Mouse (Mus musculus) liver, embryonic 12.5 days (tissue): ENCODE data around the gene Parp16. TPM values are rescaled to one million over a fixed set of nuclear protein-coding genes. Genes with fewer than 3 reads are reported as not detected.
"Not testable (repeated sequence)": the region's sequence is repeated elsewhere in the genome, so short reads cannot be mapped to it uniquely, and the experiment has no call there.

Source experiments
- ATAC-seq: fragments of 200-750 bp; cut with Nextera tagmentation; 2 replicates; pipeline ENCODE4 v1.8.0; 2017; ENCODE audit warnings: moderate number of reproducible peaks, mild to moderate bottlenecking, moderate library complexity
- H3K27ac ChIP-seq: fragments of 300-500 bp; sonication (generic); 2 replicates; pipeline ENCODE4 v1.5.1; 2016; ENCODE audit warnings: mild to moderate bottlenecking
- H3K27me3 ChIP-seq: fragments of 300-500 bp; sonication (generic); replicated peaks from 2 replicates; pipeline ENCODE4 v1.6.1; 2016; ENCODE audit warnings: mild to moderate bottlenecking, moderate library complexity
- H3K36me3 ChIP-seq: fragments of 300-500 bp; sonication (generic); 2 replicates; pipeline ENCODE4 v1.6.1; 2016; ENCODE audit warnings: mild to moderate bottlenecking, moderate library complexity
- H3K4me1 ChIP-seq: fragments of 300-500 bp; sonication (generic); 2 replicates; pipeline ENCODE4 v1.6.1; 2016
- H3K4me2 ChIP-seq: fragments of 300-500 bp; sonication (generic); 2 replicates; pipeline ENCODE4 v1.6.1; 2016; ENCODE audit warnings: mild to moderate bottlenecking, moderate library complexity
- H3K4me3 ChIP-seq: fragments of 300-500 bp; sonication (generic); 2 replicates; pipeline ENCODE4 v1.5.1; 2016; ENCODE audit warnings: mild to moderate bottlenecking, moderate library complexity
- H3K9ac ChIP-seq: fragments of 300-500 bp; sonication (generic); 2 replicates; pipeline ENCODE4 v1.6.1; 2016; ENCODE audit warnings: mild to moderate bottlenecking, moderate library complexity
- H3K9me3 ChIP-seq: fragments of 300-500 bp; sonication (generic); replicated peaks from 2 replicates; pipeline ENCODE4 v1.6.1; 2016; ENCODE audit warnings: mild to moderate bottlenecking, moderate library complexity
- WGBS: fragments of 180-500 bp; shearing (Covaris S2); methylation state at CpG from one replicate; pipeline ENCODE4 v1.1.7; 2016; ENCODE audit not compliant: insufficient replicate concordance; 5-methylcytosine and 5-hydroxymethylcytosine counted together
- polyA plus RNA-seq: library from polyadenylated mRNA; unstranded; fragments of >200 nt; fragmentation: Nextera tagmentation; extraction: Ambion mirVana; gene quantifications from 2 replicates; pipeline ENCODE4 v1.2.1, GENCODE M21; 2016

Parp16 gene
- polyA plus RNA-seq, 1 experiment from 2014 or later = 7.7 TPM

GRCm38 (mm10) chr9:65217661-65218060 lies 22.5 kb downstream of the Parp16 start:
- H3K36me3 ChIP-seq = 0 out of 2 replicates have a peak, but pooled peaks cover 3% of the 10 kb centered on the region
- WGBS = 16% methylated on average over 6 of the region's 6 CpGs
- no peaks in the 10 kb centered on the region for H3K9me3 ChIP-seq
- H3K4me2 ChIP-seq = peak overlapping the region; percentile 99
- peak overlapping the region; percentile 98 for H3K9ac ChIP-seq
- peaks cover 66% of the 10 kb centered on the region for H3K4me1 ChIP-seq
- peak overlapping the region; percentile 85 for H3K4me3 ChIP-seq
- no peaks in the 10 kb centered on the region for H3K27me3 ChIP-seq
- no peak for ATAC-seq
- H3K27ac ChIP-seq = peak overlapping the region; percentile 100

- 34% methylated on average over 1 of the region's 1 CpGs for WGBS
- peaks cover 8% of the 10 kb centered on the region for H3K36me3 ChIP-seq
- peaks cover 60% of the 10 kb centered on the region for H3K4me1 ChIP-seq
- peak overlapping the region; percentile 98 for H3K9ac ChIP-seq
- peak overlapping the region; percentile 99 for H3K4me2 ChIP-seq
- no peaks in the 10 kb centered on the region for H3K27me3 ChIP-seq
- no peak overlapping the region for H3K4me3 ChIP-seq
- no peak for ATAC-seq
- H3K27ac ChIP-seq = peak overlapping the region; percentile 100
- no peaks in the 10 kb centered on the region for H3K9me3 ChIP-seq
These were observed 23.8 kb downstream of the Parp16 start for GRCm38 (mm10) chr9:65218916-65219315.

- H3K27ac ChIP-seq, ATAC-seq, H3K27me3 ChIP-seq, H3K9ac ChIP-seq, H3K36me3 ChIP-seq, H3K4me3 ChIP-seq, H3K9me3 ChIP-seq, H3K4me2 ChIP-seq: not testable (repeated sequence)
- peaks cover 51% of the 10 kb centered on the region for H3K4me1 ChIP-seq
- 43% methylated on average over 3 of the region's 3 CpGs for WGBS
These were observed 25.2 kb downstream of the Parp16 start for GRCm38 (mm10) chr9:65220398-65220797.

- ATAC-seq = no peak
- Histone ChIP-seq H3K4me1 (peaks cover 16% of the 10 kb centered on the region), H3K4me3 (no peak overlapping the region), H3K27me3 (no peaks in the 10 kb centered on the region), H3K9ac (no peak overlapping the region), H3K9me3 (no peaks in the 10 kb centered on the region), H3K27ac (no peak overlapping the region), H3K4me2 (no peak overlapping the region), H3K36me3 (peaks cover 13% of the 10 kb centered on the region)
- WGBS = 72% methylated on average over 6 of the region's 6 CpGs
These were observed 28.8 kb downstream of the Parp16 start for GRCm38 (mm10) chr9:65223927-65224326.

GRCm38 (mm10) chr9:65225795-65226194 lies 30.6 kb downstream of the Parp16 start:
- H3K9ac ChIP-seq = no peak overlapping the region
- H3K36me3 ChIP-seq = peaks cover 27% of the 10 kb centered on the region
- H3K27me3 ChIP-seq = no peaks in the 10 kb centered on the region
- no peak overlapping the region for H3K4me3 ChIP-seq
- H3K9me3 ChIP-seq = no peaks in the 10 kb centered on the region
- peaks cover 3% of the 10 kb centered on the region for H3K4me1 ChIP-seq
- WGBS = 35% methylated on average over 4 of the region's 4 CpGs
- no peak overlapping the region for H3K4me2 ChIP-seq
- no peak overlapping the region for H3K27ac ChIP-seq
- no peak for ATAC-seq

GRCm38 (mm10) chr9:65230250-65230649 lies 35.1 kb downstream of the Parp16 start:
- Histone ChIP-seq H3K4me3 (no peak overlapping the region), H3K9ac (no peak overlapping the region), H3K9me3 (no peaks in the 10 kb centered on the region), H3K4me2 (no peak overlapping the region), H3K4me1 (peaks cover 13% of the 10 kb centered on the region), H3K27me3 (no peaks in the 10 kb centered on the region), H3K27ac (no peak overlapping the region), H3K36me3 (peaks cover 53% of the 10 kb centered on the region)
- no peak for ATAC-seq
- WGBS = 57% methylated on average over 6 of the region's 6 CpGs

GRCm38 (mm10) chr9:65231284-65231683 lies 36.1 kb downstream of the Parp16 start:
- Histone ChIP-seq H3K4me3 (no peak overlapping the region), H3K36me3 (peaks cover 55% of the 10 kb centered on the region), H3K27me3 (no peaks in the 10 kb centered on the region), H3K9me3 (no peaks in the 10 kb centered on the region), H3K9ac (no peak overlapping the region), H3K4me2 (no peak overlapping the region), H3K27ac (no peak overlapping the region), H3K4me1 (peaks cover 13% of the 10 kb centered on the region)
- WGBS = 66% methylated on average over 8 of the region's 8 CpGs
- no peak for ATAC-seq

- no peak overlapping the region for H3K4me3 ChIP-seq
- H3K27me3 ChIP-seq = no peaks in the 10 kb centered on the region
- H3K9ac ChIP-seq = no peak overlapping the region
- H3K9me3 ChIP-seq = no peaks in the 10 kb centered on the region
- H3K27ac ChIP-seq = peak overlapping the region; percentile 23; the same call in 1 of the 2 replicates
- peaks cover 71% of the 10 kb centered on the region for H3K36me3 ChIP-seq
- H3K4me2 ChIP-seq = no peak overlapping the region
- WGBS = 75% methylated on average over 9 of the region's 9 CpGs
- peaks cover 13% of the 10 kb centered on the region for H3K4me1 ChIP-seq
- no peak for ATAC-seq
These were observed 38.3 kb downstream of the Parp16 start for GRCm38 (mm10) chr9:65233243-65233985.

- H3K4me2 ChIP-seq = no peak overlapping the region
- no peak overlapping the region for H3K4me3 ChIP-seq
- no peaks in the 10 kb centered on the region for H3K9me3 ChIP-seq
- peaks cover 67% of the 10 kb centered on the region for H3K36me3 ChIP-seq
- peaks cover 13% of the 10 kb centered on the region for H3K4me1 ChIP-seq
- ATAC-seq = no peak
- H3K9ac ChIP-seq = no peak overlapping the region
- 78% methylated on average over 3 of the region's 3 CpGs for WGBS
- H3K27ac ChIP-seq = no peak overlapping the region
- no peaks in the 10 kb centered on the region for H3K27me3 ChIP-seq
These were observed 39.6 kb downstream of the Parp16 start for GRCm38 (mm10) chr9:65234734-65235133.

- Histone ChIP-seq H3K9ac (no peak overlapping the region), H3K27ac (no peak overlapping the region), H3K9me3 (no peaks in the 10 kb centered on the region), H3K4me2 (no peak overlapping the region), H3K4me1 (peaks cover 13% of the 10 kb centered on the region), H3K4me3 (no peak overlapping the region), H3K36me3 (peaks cover 59% of the 10 kb centered on the region), H3K27me3 (no peaks in the 10 kb centered on the region)
- 46% methylated on average over 1 of the region's 1 CpGs for WGBS
- ATAC-seq = no peak
These were observed 40.4 kb downstream of the Parp16 start for GRCm38 (mm10) chr9:65235601-65236000.

- WGBS = 77% methylated on average over 11 of the region's 11 CpGs
- no peak overlapping the region for H3K9ac ChIP-seq
- H3K36me3 ChIP-seq = peaks cover 40% of the 10 kb centered on the region
- no peaks in the 10 kb centered on the region for H3K27me3 ChIP-seq
- no peak overlapping the region for H3K4me3 ChIP-seq
- H3K4me2 ChIP-seq = no peak overlapping the region
- no peak for ATAC-seq
- H3K4me1 ChIP-seq = peaks cover 11% of the 10 kb centered on the region
- H3K9me3 ChIP-seq = no peaks in the 10 kb centered on the region
- no peak overlapping the region for H3K27ac ChIP-seq
These were observed 42.5 kb downstream of the Parp16 start for GRCm38 (mm10) chr9:65237616-65238015.

- Histone ChIP-seq H3K9me3 (no peaks in the 10 kb centered on the region), H3K4me2 (no peak overlapping the region), H3K36me3 (peaks cover 33% of the 10 kb centered on the region), H3K27ac (no peak overlapping the region), H3K9ac (no peak overlapping the region), H3K4me3 (no peak overlapping the region), H3K4me1 (peaks cover 8% of the 10 kb centered on the region), H3K27me3 (0 out of 2 replicates have a peak, but pooled peaks cover 5% of the 10 kb centered on the region)
- no peak for ATAC-seq
- 71% methylated on average over 13 of the region's 13 CpGs for WGBS
These were observed 43.1 kb downstream of the Parp16 start for GRCm38 (mm10) chr9:65238191-65238760.
